Mouse (Mus musculus) stomach, embryonic 15.5 days (tissue): ENCODE measurements around the gene Polr3h. TPM values are rescaled to one million over a fixed set of nuclear protein-coding genes. Genes with fewer than 3 reads are reported as not detected.
"Not testable (repeated sequence)": the region's sequence is repeated elsewhere in the genome, so short reads cannot be mapped to it uniquely, and the experiment has no call there.

Experiments
- ATAC-seq: fragments of 200-750 bp; cut with Nextera tagmentation; 2 replicates; pipeline ENCODE4 v1.8.0; 2017; ENCODE audit warnings: low read depth, moderate number of reproducible peaks, moderate TSS enrichment; ENCODE audit not compliant: insufficient read depth, low FRiP score
- H3K27ac ChIP-seq: fragments of 300-500 bp; sonication (generic); 2 replicates; pipeline ENCODE4 v1.5.1; 2015; ENCODE audit warnings: mild to moderate bottlenecking, inconsistent platforms
- H3K27me3 ChIP-seq: fragments of 300-500 bp; sonication (generic); replicated peaks from 2 replicates; pipeline ENCODE4 v1.6.1; 2015; ENCODE audit warnings: inconsistent platforms
- H3K36me3 ChIP-seq: fragments of 300-500 bp; sonication (generic); 2 replicates; pipeline ENCODE4 v1.6.1; 2015; ENCODE audit warnings: inconsistent platforms
- H3K4me1 ChIP-seq: fragments of 300-500 bp; sonication (generic); 2 replicates; pipeline ENCODE4 v1.6.1; 2015; ENCODE audit warnings: inconsistent platforms
- H3K4me2 ChIP-seq: fragments of 300-500 bp; sonication (generic); 2 replicates; pipeline ENCODE4 v1.6.1; 2015; ENCODE audit warnings: mild to moderate bottlenecking, inconsistent platforms
- H3K4me3 ChIP-seq: fragments of 300-500 bp; sonication (generic); replicated peaks from 2 replicates; pipeline ENCODE4 v1.5.1; 2015; ENCODE audit warnings: inconsistent platforms
- H3K9ac ChIP-seq: fragments of 300-500 bp; sonication (generic); 2 replicates; pipeline ENCODE4 v1.6.1; 2015; ENCODE audit warnings: inconsistent platforms
- H3K9me3 ChIP-seq: fragments of 300-500 bp; sonication (generic); 2 replicates; pipeline ENCODE4 v1.6.1; 2016; ENCODE audit warnings: inconsistent platforms
- WGBS: fragments of 180-500 bp; shearing (Covaris S2); methylation state at CpG from one replicate; pipeline ENCODE4 v1.1.7; 2015; 5-methylcytosine and 5-hydroxymethylcytosine counted together
- polyA plus RNA-seq: library from polyadenylated mRNA; unstranded; fragments of >200 nt; fragmentation: Nextera tagmentation; extraction: Ambion mirVana; gene quantifications from 2 replicates; pipeline ENCODE4 v1.2.1, GENCODE M21; 2015

Gene Polr3h
- 58.1 and 65.4 TPM in 2 replicates for polyA plus RNA-seq

- H3K4me2 ChIP-seq = peak within 1 kb of the TSS; percentile 93
- WGBS = under 1% methylated on average over 54 of the region's 54 CpGs
- H3K4me3 ChIP-seq = peak within 1 kb of the TSS; percentile 74
- peak within 1 kb of the TSS; percentile 56 for H3K9ac ChIP-seq
- H3K27ac ChIP-seq = peak within 1 kb of the TSS; percentile 16; the same call in 1 of the 2 replicates
- no peaks in the 10 kb centered on the region for H3K9me3 ChIP-seq
- peaks cover 17% of the 10 kb centered on the region for H3K4me1 ChIP-seq
- no peaks in the 10 kb centered on the region for H3K27me3 ChIP-seq
- ATAC-seq = peak; percentile 95
- 0 out of 2 replicates have a peak, but pooled peaks cover 2% of the 10 kb centered on the region for H3K36me3 ChIP-seq
These were observed at the start of gene Polr3h for GRCm38 (mm10) chr15:81925760-81926445. Gene Polr3h (minus strand): TSS chr15:81926240.

DNA sequence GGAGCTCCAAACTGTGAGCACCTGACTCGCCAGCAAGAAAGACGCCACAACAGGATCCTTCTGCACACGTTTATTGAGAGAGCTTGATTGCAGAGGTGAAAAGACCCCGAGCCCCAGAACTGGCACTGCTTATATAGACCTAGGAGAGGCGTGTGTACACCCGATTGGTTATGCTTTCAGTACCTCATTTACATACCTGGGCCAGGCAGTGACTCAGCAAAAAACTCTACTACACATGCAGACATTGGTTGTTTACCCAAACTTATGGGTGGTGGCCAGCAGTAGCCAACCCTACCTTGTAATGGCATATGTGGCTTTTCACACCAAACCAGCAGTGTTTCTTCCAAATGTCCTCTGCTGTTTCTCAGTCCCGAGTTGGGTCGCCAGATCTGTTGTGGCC, 49.1 kb upstream of the Polr3h start:
- not testable (repeated sequence) for H3K9ac ChIP-seq, H3K9me3 ChIP-seq, H3K27ac ChIP-seq, H3K4me1 ChIP-seq, H3K27me3 ChIP-seq, H3K4me3 ChIP-seq, H3K4me2 ChIP-seq, H3K36me3 ChIP-seq, ATAC-seq
- 92% methylated on average over 8 of the region's 8 CpGs for WGBS

GRCm38 (mm10) chr15:81970498-81970897, 44.5 kb upstream of the Polr3h start:
- not testable (repeated sequence) for H3K4me1 ChIP-seq, H3K27ac ChIP-seq, H3K4me2 ChIP-seq, H3K4me3 ChIP-seq, H3K27me3 ChIP-seq, H3K9ac ChIP-seq, H3K9me3 ChIP-seq, ATAC-seq, H3K36me3 ChIP-seq
- 89% methylated on average over 4 of the region's 4 CpGs for WGBS

DNA sequence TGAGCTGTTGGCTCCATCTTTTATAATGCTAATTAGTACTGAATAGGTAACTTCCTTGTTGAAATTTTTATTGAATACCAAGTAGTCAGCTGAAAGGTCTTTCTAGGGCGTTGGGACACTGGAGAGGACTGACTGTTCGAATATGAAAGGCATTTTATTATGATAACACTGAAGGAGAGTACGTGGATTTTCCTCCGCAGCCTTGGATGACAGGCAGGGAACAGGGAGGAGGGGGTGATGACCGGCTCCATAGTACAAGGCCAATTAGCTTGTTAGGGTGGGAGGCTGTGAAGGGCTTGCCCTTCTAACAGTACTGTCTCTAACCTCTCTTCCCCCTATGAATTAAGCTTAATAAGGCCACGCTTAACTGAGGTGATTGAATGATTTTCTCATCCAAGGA, 43.6 kb upstream of the Polr3h start:
- not testable (repeated sequence) for H3K4me2 ChIP-seq, H3K36me3 ChIP-seq, H3K27ac ChIP-seq, ATAC-seq, H3K4me1 ChIP-seq, H3K9ac ChIP-seq, H3K9me3 ChIP-seq, H3K4me3 ChIP-seq, H3K27me3 ChIP-seq
- 70% methylated on average over 6 of the region's 6 CpGs for WGBS

GRCm38 (mm10) chr15:81969173-81969572, 43.1 kb upstream of the Polr3h start:
- Histone ChIP-seq H3K4me1 (no peaks in the 10 kb centered on the region), H3K4me3 (no peak overlapping the region), H3K36me3 (no peaks in the 10 kb centered on the region), H3K4me2 (no peak overlapping the region), H3K9ac (no peak overlapping the region), H3K27ac (no peak overlapping the region), H3K9me3 (no peaks in the 10 kb centered on the region), H3K27me3 (no peaks in the 10 kb centered on the region)
- peak; percentile 43; the same call in 1 of the 2 replicates for ATAC-seq
- 52% methylated on average over 7 of the region's 7 CpGs for WGBS

DNA sequence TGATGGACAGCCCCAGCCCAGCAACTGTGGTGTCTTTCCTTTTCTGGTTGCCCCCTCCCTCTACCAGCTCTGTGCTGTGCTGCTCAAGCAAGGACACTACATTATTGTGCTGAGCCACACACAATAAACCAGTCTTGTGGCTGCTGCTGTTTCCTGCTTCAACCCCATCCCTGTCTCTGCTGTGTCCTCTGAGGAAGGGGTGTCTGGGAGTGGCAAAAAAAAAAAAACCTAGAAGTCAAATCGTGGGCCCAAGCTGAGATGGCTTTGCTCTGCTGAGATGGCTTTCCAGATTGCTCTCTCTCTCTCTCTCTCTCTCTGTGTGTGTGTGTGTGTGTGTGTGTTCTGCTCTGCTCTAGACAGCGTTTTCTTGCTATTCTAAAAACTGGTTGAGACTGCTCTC, 42.4 kb upstream of the Polr3h start:
- Histone ChIP-seq H3K4me2 (no peak overlapping the region), H3K9me3 (no peaks in the 10 kb centered on the region), H3K4me3 (no peak overlapping the region), H3K36me3 (no peaks in the 10 kb centered on the region), H3K4me1 (no peaks in the 10 kb centered on the region), H3K27me3 (no peaks in the 10 kb centered on the region), H3K9ac (no peak overlapping the region), H3K27ac (no peak overlapping the region)
- 51% methylated on average over 2 of the region's 2 CpGs for WGBS
- ATAC-seq = no peak

- H3K27ac ChIP-seq = no peak overlapping the region
- H3K27me3 ChIP-seq = no peaks in the 10 kb centered on the region
- no peak overlapping the region for H3K4me3 ChIP-seq
- no peak overlapping the region for H3K9ac ChIP-seq
- 89% methylated on average over 5 of the region's 5 CpGs for WGBS
- ATAC-seq = no peak
- no peak overlapping the region for H3K4me2 ChIP-seq
- H3K36me3 ChIP-seq = no peaks in the 10 kb centered on the region
- no peaks in the 10 kb centered on the region for H3K9me3 ChIP-seq
- no peaks in the 10 kb centered on the region for H3K4me1 ChIP-seq
These were observed 41.8 kb upstream of the Polr3h start for GRCm38 (mm10) chr15:81967821-81968220.

GRCm38 (mm10) chr15:81966062-81966829, 40.2 kb upstream of the Polr3h start:
- 76% methylated on average over 13 of the region's 14 CpGs for WGBS
- no peaks in the 10 kb centered on the region for H3K36me3 ChIP-seq
- no peak overlapping the region for H3K4me3 ChIP-seq
- no peak overlapping the region for H3K27ac ChIP-seq
- H3K9ac ChIP-seq = no peak overlapping the region
- no peaks in the 10 kb centered on the region for H3K9me3 ChIP-seq
- no peaks in the 10 kb centered on the region for H3K4me1 ChIP-seq
- H3K27me3 ChIP-seq = no peaks in the 10 kb centered on the region
- no peak overlapping the region for H3K4me2 ChIP-seq
- ATAC-seq = no peak

- Histone ChIP-seq H3K9me3 (no peaks in the 10 kb centered on the region), H3K36me3 (no peaks in the 10 kb centered on the region), H3K4me3 (no peak overlapping the region), H3K27ac (no peak overlapping the region), H3K27me3 (no peaks in the 10 kb centered on the region), H3K4me2 (no peak overlapping the region), H3K4me1 (peaks cover 5% of the 10 kb centered on the region), H3K9ac (no peak overlapping the region)
- WGBS = 60% methylated on average over 4 of the region's 4 CpGs
- ATAC-seq = no peak
These were observed 39.0 kb upstream of the Polr3h start for GRCm38 (mm10) chr15:81964980-81965545.

DNA sequence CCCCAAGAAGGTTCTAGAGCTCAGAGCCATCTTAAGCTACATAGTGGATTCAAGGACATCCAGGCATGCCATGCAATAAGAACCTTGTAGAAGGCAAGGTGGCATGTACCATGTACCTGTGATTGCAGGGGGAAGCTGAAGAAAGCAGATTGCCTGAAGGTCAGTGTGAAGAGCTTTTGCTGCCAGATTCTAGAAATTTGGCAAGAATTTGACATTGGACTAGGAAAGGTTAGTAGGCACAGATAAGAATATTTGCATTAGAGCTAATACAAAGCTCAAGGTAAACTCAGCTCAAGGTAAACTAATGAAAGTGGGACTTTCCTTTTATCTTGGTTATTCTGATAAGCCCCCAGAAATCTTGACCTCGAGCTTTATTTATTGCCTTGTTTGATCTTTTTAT, 38.2 kb upstream of the Polr3h start:
- Histone ChIP-seq H3K27me3 (no peaks in the 10 kb centered on the region), H3K9me3 (no peaks in the 10 kb centered on the region), H3K4me2 (no peak overlapping the region), H3K9ac (no peak overlapping the region), H3K4me1 (peaks cover 5% of the 10 kb centered on the region), H3K4me3 (no peak overlapping the region), H3K36me3 (no peaks in the 10 kb centered on the region), H3K27ac (no peak overlapping the region)
- 48% methylated on average over 1 of the region's 1 CpGs for WGBS
- ATAC-seq = no peak

GRCm38 (mm10) chr15:81961078-81961451, 35.0 kb upstream of the Polr3h start:
- Histone ChIP-seq H3K36me3 (no peaks in the 10 kb centered on the region), H3K4me2 (peak overlapping the region; percentile 100), H3K27ac (no peak overlapping the region), H3K9me3 (no peaks in the 10 kb centered on the region), H3K4me1 (peaks cover 5% of the 10 kb centered on the region), H3K4me3 (peak overlapping the region; percentile 79), H3K27me3 (no peaks in the 10 kb centered on the region), H3K9ac (no peak overlapping the region)
- 2% methylated on average over 7 of the region's 8 CpGs for WGBS
- peak; percentile 54 for ATAC-seq
